Mouse (Mus musculus) limb, embryonic 14.5 days (tissue): Measurements from ENCODE around the gene Mipol1. TPM values are rescaled to one million over a fixed set of nuclear protein-coding genes. Genes with fewer than 3 reads are reported as not detected.

Experiments used
- ATAC-seq: fragments of 200-750 bp; cut with Nextera tagmentation; 2 replicates; pipeline ENCODE4 v1.8.0; 2017; ENCODE audit warnings: low read depth, moderate number of reproducible peaks, moderate TSS enrichment; ENCODE audit not compliant: low FRiP score
- DNase-seq: peaks from one replicate; pipeline ENCODE4 v3.0.0-alpha.2; 2015; ENCODE audit warnings: low spot score
- H3K27ac ChIP-seq: fragments of 300-500 bp; sonication (generic); replicated peaks from 2 replicates; pipeline ENCODE4 v1.5.1; 2014; ENCODE audit warnings: low read depth, mild to moderate bottlenecking, low read length, moderate library complexity, mixed read lengths
- H3K27me3 ChIP-seq: fragments of 300-500 bp; sonication (generic); 2 replicates; pipeline ENCODE4 v1.6.1; 2014; ENCODE audit warnings: low read length, mixed read lengths; ENCODE audit not compliant: control insufficient read depth, insufficient read depth
- H3K36me3 ChIP-seq: fragments of 300-500 bp; sonication (generic); 2 replicates; pipeline ENCODE4 v1.6.1; 2014; ENCODE audit warnings: mild to moderate bottlenecking, low read length, moderate library complexity, mixed read lengths; ENCODE audit not compliant: control insufficient read depth, insufficient read depth
- H3K4me1 ChIP-seq: fragments of 300-500 bp; sonication (generic); 2 replicates; pipeline ENCODE4 v1.6.1; 2014; ENCODE audit warnings: antibody characterized with exemption, low read length, mixed read lengths; ENCODE audit not compliant: control insufficient read depth, insufficient read depth
- H3K4me2 ChIP-seq: fragments of 300-500 bp; sonication (generic); replicated peaks from 2 replicates; pipeline ENCODE4 v1.6.1; 2014; ENCODE audit warnings: low read depth, mild to moderate bottlenecking, low read length, moderate library complexity; ENCODE audit not compliant: severe bottlenecking
- H3K4me3 ChIP-seq: fragments of 300-500 bp; sonication (generic); replicated peaks from 2 replicates; pipeline ENCODE4 v1.5.1; 2014; ENCODE audit warnings: low read length
- H3K9ac ChIP-seq: fragments of 300-500 bp; sonication (generic); 2 replicates; pipeline ENCODE4 v1.6.1; 2014; ENCODE audit warnings: mild to moderate bottlenecking, low read depth, low read length, moderate library complexity; ENCODE audit not compliant: severe bottlenecking
- H3K9me3 ChIP-seq: fragments of 300-500 bp; sonication (generic); 2 replicates; pipeline ENCODE4 v1.6.1; 2016; ENCODE audit warnings: low read length; ENCODE audit not compliant: control insufficient read depth
- POLR2A ChIP-seq: fragments of 200-500 bp; IDR thresholded peaks from 2 replicates; pipeline ENCODE4 v1.8.0; 2012; ENCODE audit warnings: inconsistent platforms, mild to moderate bottlenecking, moderate library complexity, borderline replicate concordance; ENCODE audit not compliant: insufficient read depth, insufficient read length; ENCODE audit errors: extremely low read depth
- WGBS: fragments of 180-500 bp; shearing (Covaris S2); extraction: QIAGEN DNeasy Blood & Tissue Kit; methylation state at CpG from one replicate; pipeline ENCODE4 v1.1.7; 2014; 5-methylcytosine and 5-hydroxymethylcytosine counted together
- polyA plus RNA-seq, 2 experiments: library from polyadenylated mRNA; depleted of rRNA in 1 of 2; stranded (reverse) in 1 of 2; unstranded in 1 of 2; fragments of >200 nt; fragmentation: Nextera tagmentation in 1 of 2; extraction: Ambion mirVana in 1 of 2; gene quantifications; 2 replicates each; pipeline versions ENCODE4 v1.2.1 to v1.2.3; 2012 to 2014

Mipol1 gene
- polyA plus RNA-seq, 2 experiments, result 5.3 to 8.2 TPM

DNA sequence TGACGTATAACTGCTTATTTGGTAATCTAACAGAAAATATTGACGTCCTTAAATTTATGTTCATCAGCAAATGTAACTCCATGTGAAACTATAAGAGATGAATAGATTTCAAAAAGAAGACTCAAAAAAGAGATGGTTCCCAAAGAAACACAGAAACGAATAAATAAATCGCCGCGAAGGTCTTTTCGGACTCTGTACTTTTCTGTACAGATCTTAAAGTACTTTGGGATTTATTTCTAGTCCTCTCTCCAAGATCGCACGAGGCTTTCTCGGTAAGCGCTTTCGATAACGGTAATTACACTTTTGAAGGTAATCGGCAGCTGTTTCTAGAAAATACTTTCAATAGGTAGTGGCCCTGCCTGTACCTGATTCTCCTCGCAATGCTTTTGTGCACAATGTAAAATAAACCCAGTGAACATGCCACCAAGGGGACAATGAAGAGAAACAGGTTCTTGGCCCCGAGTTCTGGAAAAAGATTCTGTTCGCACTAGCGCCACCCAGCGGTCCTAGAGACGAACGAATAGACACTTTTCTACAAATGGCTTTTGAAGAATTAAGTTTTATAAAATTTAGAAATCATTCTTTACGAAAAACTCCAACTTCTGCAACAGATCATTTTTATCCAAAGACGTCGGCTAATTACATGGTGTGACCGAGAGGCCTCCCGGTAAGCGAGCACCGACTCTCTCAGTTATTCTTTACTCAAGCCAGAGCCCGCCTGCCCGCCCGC, 314.6 kb downstream of the Mipol1 start:
- H3K27ac ChIP-seq, result no peak overlapping the region
- peak overlapping the region; percentile 87 for H3K4me2 ChIP-seq
- H3K36me3 ChIP-seq, result no peaks in the 10 kb centered on the region
- peak overlapping the region; percentile 45 for H3K4me3 ChIP-seq
- no peaks in the 10 kb centered on the region for H3K9me3 ChIP-seq
- no peak for ATAC-seq
- WGBS, result 2% methylated on average over 31 of the region's 31 CpGs
- no peak overlapping the region for H3K9ac ChIP-seq
- DNase-seq, result peak; percentile 86
- no peak for TF ChIP-seq POLR2A
- peaks cover 93% of the 10 kb centered on the region for H3K27me3 ChIP-seq
- peaks cover 14% of the 10 kb centered on the region for H3K4me1 ChIP-seq

DNA sequence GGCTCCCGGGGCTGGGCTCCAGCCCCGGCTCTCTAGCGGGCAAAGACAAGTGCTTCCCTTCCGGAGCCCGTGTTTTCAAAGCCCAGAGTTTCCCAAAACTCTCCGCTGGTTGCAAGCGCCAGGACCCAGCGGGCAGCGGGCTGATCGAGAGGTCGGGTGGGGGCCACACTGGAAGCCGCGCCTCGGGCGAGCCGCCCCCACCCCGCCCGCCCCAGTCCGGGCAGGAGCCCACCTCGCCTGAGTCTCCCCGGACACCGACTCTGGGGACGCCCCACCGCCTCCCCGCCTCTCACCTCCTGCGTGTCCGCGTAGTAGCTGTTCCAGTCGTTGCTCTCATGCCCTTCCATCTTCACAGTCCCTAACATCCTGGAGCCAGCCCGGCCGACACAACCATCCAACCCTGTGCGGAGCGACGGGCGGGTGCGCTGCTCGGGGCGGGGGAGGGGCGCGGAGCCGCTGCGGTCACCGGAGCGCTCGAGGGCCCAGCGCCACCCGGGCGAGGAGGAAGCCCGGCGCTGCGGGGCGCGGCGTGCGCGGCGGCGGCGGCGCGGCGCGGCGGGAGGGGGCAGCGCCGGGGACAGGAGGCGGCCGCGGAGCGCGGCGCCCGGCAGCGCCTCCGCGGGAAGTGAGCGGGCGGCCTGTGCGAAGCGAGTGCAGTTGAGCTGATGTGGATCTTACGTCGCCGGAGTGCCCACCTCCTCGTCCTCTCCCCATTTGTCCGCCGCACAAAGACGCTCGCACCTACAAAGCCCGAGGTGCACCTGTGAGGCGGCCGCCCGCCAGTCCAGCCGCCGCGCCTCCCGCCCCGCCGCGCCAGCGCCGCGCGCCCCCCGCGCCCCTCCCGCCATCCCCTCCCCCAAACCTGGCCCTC, 315.4 kb downstream of the Mipol1 start:
- no peak for TF ChIP-seq POLR2A
- Histone ChIP-seq H3K27me3 (peaks cover 96% of the 10 kb centered on the region), H3K27ac (no peak overlapping the region), H3K9me3 (no peaks in the 10 kb centered on the region), H3K36me3 (no peaks in the 10 kb centered on the region), H3K4me1 (peaks cover 14% of the 10 kb centered on the region), H3K4me3 (peak overlapping the region; percentile 45), H3K4me2 (peak overlapping the region; percentile 87), H3K9ac (no peak overlapping the region)
- DNase-seq (no peak), ATAC-seq (peak; percentile 35)
- under 1% methylated on average over 58 of the region's 106 CpGs for WGBS

Other genes with a start within 250 kb of the Mipol1 start
- gene Slc25a21, start 33.0 kb upstream of the Mipol1 start, polyA plus RNA-seq (2012; rRNA removed), result 0.12 and 0.24 TPM in 2 replicates
- gene Slc25a21, start 33.0 kb upstream of the Mipol1 start, polyA plus RNA-seq (2014; fragmentation: Nextera tagmentation; extraction: Ambion mirVana), result 0.44 and 0.45 TPM in 2 replicates
- 28.2 and 28.4 TPM in 2 replicates for gene Prps1l3, start within 50 bp of the Mipol1 start, polyA plus RNA-seq (2012; rRNA removed)
- 51.2 and 61.5 TPM in 2 replicates for gene Prps1l3, start within 50 bp of the Mipol1 start, polyA plus RNA-seq (2014; fragmentation: Nextera tagmentation; extraction: Ambion mirVana)